Mouse (Mus musculus) thymus, postnatal 10 days (tissue): ENCODE measurements around the gene Cdkn1c.

Experiments
- DNase-seq, 2 experiments: peaks; one replicate each; pipeline ENCODE4 v3.0.0; 2021; ENCODE audit warnings: low spot score in 2 of 2

The Cdkn1c gene

GRCm38 (mm10) chr7:143473347-143474101 lies 12.7 kb upstream of the Cdkn1c start, which contains the start of gene Slc22a18:
TSS of gene Slc22a18 (plus strand) at chr7:143473736.
- no peak for DNase-seq

- DNase-seq = peak; percentile 47 to 77
These were observed 9.1 kb upstream of the Cdkn1c start for GRCm38 (mm10) chr7:143469946-143470345.

GRCm38 (mm10) chr7:143467714-143468113 lies 6.9 kb upstream of the Cdkn1c start:
- DNase-seq = no peak

DNA sequence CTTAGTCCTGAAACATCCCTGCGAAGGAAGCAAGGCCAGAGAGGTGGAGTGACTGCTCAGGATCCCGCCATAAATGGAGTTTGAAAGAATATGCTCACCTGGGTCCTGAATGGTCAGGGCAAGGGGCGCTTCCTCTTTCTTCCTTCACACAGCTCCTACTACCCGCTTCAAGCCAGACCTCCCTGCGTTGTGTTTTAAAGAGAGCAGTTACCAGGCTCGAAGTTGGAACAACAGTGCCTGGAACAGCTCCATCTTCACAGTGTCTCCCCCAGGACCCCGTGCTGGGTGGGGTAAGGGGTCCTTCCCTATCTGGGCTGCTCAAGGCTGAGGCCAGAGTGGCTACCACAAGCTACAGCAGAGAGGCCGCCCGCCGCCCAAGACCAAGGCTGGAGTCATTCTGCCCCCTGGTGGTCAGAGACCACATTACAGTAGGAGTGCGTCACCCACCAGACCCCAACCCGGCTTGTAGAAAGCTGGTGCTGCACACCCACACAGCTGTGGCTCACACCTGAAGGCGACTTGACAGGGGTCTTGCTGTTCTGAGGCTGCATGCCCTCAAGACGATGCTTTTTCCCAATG lies 5.3 kb upstream of the Cdkn1c start:
- peak; percentile 64 to 89 for DNase-seq

- peak; percentile 36 to 50 for DNase-seq
These were observed 4.1 kb upstream of the Cdkn1c start for GRCm38 (mm10) chr7:143464811-143465560.

- DNase-seq = peak; percentile 46 to 81
These were observed 3.1 kb upstream of the Cdkn1c start for GRCm38 (mm10) chr7:143463865-143464415.

DNA sequence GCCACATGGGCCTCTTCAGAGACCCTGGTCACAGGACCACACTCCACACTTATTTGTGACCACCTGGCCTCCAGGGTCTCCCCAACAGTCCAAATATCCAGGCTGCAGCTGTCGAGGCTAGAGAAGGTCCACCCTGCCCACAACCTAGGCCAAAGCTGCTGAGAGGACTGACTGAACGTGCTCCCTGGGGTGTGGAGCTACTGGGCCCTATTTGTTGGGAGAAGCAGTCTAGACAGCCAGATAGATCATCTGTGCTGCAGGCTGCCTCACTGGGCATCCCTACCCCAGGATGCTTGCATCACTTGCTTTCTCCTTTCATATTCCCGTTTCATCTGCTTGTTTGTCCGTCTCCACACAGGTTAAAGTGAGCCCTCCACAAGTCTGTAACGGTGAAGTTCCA lies 1.7 kb upstream of the Cdkn1c start:
- DNase-seq = no peak

- DNase-seq = no peak
These were observed 1.1 kb upstream of the Cdkn1c start for GRCm38 (mm10) chr7:143461920-143462319.

DNA sequence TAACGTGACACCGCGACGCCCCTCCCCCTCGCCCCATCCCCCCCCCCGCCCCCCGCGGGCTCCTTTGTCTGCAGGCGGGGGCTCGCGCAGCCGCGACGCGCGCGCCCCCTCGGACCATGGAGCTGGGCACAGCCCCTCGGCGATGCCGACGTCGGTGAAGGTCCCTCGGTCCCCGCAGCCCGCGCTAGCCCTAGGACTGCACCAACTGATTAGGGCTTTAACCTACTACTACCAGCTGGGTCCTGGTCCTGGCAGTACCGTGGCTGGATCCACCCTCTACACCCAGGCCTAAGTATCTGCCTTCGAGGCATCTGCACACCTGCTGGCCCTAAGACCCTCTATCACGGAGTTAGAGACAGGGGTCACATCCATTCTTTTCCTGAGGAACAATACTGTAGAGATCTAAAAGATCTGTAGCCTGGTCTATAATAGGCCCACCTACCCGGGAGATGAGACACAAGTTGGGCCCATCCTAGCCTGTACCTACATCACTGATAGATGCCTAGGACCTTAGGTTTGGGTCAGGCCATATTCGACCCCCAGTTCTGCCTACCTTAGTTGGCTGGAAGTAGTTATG lies 532 bp upstream of the Cdkn1c start:
- no peak for DNase-seq

- DNase-seq = no peak
These were observed 524 bp downstream of the Cdkn1c start for GRCm38 (mm10) chr7:143460217-143460834.

DNA sequence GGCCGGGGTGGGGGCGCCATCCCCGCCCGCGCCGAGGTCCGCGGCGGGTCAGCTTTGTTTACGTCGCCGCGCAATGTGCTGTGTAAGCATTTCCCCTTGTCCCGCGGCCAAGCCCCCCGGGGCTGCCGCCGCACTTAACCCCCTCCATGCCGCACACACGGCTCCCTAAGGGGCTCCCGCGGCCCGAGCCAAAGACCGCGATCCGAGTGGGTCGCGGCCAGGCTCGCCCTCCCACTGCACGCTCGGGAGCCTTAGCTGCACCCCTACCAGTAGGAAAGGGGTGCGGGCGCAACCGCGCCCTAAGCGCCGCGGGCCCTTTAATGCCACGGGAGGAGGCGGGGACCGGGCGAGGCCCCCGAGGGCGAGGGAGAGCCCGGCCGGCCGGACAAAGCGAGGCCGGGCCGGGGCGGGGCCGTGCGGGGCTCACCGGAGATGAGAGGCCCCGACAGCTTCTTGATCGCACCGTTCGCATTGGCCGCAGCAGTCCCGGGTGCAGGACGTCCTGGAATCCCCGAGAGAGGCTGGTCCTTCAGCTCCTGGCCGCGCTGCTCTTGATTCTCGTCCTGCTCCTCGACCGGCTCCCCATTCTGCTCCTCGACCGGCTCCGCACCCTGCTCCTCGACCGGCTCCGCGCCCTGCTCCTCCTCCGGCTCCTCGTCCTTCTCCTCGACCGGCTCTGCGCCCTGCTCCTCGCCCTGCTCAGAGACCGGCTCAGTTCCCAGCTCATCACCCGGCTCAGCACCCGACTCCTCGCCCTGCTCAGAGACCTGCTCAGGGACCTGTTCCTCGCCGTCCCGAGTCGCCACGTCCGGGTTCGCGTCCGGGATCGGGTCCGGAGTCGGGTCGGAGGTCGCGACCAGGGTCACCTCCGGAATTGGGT lies 1.3 kb downstream of the Cdkn1c start:
- DNase-seq = peak in 1 of 2 experiments; percentile 20

DNA sequence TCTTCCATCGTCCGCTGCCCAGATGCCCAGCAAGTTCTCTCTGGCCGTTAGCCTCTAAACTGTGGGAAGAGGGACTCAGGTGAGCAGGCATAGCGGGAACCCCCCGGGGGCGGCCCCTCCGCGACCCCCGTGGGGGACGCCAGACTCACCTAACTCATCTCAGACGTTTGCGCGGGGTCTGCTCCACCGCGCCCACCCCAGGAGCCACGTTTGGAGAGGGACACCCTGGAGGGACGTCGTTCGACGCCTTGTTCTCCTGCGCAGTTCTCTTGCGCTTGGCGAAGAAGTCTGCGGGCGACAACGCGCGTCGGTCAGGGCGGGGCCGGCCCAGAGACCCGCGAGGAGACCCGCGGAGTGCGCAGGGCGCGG lies 1.9 kb downstream of the Cdkn1c start:
- DNase-seq = no peak

DNA sequence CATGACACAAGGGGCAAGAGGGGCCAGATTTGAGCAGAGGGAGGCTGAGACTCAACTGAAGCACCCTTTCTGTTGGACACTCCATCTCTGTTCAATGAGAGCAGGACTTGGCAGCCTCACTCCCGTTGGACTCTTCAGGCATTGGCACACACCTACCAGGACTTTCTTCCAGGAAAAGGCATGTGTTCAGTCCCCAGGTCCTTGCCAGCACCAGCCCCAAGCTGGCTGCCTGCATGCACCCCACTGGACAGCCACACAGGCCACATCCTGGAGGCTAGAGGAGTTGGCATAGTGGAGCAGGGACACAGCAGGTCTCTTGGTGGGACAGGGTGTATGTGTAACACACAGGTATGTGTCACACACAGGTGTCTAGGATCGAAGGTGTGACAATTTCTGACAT lies 13.7 kb downstream of the Cdkn1c start:
- no peak for DNase-seq

DNA sequence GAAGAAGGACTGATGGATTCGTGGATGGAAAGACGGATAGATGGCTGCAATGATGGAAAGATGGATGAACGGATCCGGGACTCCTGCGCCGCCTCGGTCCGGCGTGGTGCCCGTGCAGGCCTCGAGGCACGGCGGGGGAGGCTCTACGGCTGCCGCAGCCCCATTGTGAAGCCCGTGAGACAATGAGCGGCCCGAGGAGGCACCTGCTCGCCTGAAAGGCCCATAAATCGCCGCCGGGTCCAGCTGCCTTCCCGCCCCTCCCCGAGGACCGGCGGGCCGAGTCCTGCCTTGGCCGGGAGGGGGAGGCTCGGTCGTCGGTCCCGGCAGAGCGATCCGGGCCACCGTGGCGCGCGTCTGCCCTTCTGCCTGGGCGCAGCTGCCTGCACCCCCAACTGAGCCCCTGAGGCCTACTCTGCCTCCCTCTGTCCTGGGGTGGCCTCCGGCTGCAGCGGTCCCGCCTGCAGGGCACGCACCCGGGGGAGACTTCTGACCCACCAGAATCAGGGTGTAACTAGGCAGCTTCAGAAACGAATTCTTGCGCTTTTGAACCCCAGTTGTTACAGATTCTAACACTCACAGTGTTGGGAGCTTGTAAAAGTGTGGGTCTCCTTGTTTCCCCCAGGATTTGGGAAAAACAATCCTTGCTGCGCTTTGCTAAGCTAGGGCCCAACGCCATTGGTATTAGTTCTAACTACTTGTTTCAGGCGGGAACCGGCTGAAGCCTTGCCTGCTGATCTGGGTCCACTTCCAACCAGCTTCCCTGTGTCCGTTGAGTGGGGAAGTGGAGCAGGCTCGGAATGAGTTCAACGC lies 15.0 kb downstream of the Cdkn1c start:
- no peak for DNase-seq

DNA sequence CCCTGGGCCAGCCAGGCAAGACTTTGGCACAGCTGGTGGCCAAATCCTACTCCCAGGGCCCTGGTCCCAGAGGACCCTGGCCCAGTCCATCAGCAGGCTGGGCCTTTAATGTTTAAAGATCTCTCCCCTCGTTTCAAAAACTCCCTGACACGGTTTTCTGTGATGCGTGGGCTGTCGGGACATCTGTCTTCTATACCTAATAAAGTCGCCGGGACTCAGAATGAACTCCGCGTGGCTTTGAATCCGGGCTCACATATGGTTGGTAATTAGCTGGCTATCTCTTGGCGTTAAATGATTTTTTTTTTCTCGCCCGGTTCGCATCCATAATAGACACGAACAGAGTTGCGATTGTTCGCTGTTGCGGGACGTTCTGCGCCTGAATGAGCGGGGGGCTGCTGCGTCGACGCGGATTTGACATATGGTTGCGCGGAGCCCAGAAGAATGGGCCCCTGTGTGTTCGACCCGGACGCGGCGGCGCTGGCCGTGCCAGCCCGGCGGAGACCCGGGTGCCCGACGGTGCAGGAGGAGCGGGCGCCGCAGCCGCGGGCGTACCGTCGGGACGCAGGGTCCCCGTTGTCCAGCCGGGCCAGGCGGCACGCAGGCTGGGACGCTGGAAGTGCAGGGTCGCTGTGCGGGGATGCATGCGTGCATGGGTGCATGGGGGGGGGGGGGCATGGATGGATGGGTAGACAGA lies 15.7 kb downstream of the Cdkn1c start:
- no peak for DNase-seq

- DNase-seq = no peak
These were observed 16.3 kb downstream of the Cdkn1c start for GRCm38 (mm10) chr7:143444580-143444954.

GRCm38 (mm10) chr7:143438965-143439364 lies 21.9 kb downstream of the Cdkn1c start:
- no peak for DNase-seq

GRCm38 (mm10) chr7:143437894-143438581 lies 22.8 kb downstream of the Cdkn1c start:
- no peak for DNase-seq
